ENCODE assay signal across 15 mouse cellular contexts in the genomic region with DNA sequence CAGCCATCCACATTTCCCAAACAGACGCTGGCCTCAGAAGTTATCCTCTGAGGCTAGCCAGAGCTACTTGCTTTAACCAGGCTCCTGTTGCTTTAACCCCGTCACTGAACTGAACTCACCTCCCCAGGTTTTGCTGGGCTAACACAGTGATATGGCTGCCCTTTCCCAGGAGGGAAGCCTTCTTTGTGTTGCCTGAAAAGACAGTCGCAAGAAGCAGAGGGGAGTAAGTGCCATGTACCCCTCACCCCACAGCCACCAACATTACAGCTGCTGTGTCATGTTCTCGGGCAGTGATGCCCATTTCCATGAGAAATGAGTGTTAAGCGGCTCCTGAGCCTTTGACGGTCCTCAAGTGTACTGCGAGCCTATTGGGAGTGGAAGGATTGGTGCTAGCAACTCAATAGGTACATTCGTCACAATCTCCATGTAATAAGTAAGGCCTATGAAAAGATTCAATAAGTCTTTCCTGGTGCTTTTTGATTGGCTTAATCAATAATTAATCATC.
DNase-seq lines count a peak whose midpoint lies in the region; ATAC-seq and TF ChIP-seq lines count a peak whose summit lies in the region.
"Had no signal": no experiment of that assay in that cellular context is flagged by ENCODE, and none has a peak within 500 bp of the region (broad histone marks: within the 10 kb centered on the region; RNA-seq: fewer than 3 reads in every experiment).

No protein-coding gene starts in this region.

- peak overlapping the region; percentile 54 for H3K27ac ChIP-seq in forebrain, embryonic 10.5 days
- no peak overlapping the region; the same call in 1 of the 2 replicates for H3K27ac ChIP-seq in forebrain, embryonic 15.5 days (replicated peaks)
- H3K27ac ChIP-seq in hindbrain, embryonic 12.5 days: no peak overlapping the region
- no peak overlapping the region for H3K27ac ChIP-seq in hindbrain, postnatal 0 days
- H3K27ac ChIP-seq in midbrain, embryonic 14.5 days (replicated peaks; ENCODE audit: low read depth, low read length): peak overlapping the region; percentile 43; the same call in 1 of the 2 replicates
- H3K27ac ChIP-seq: embryonic facial prominence, embryonic 12.5 days; heart, embryonic 13.5 days; kidney, embryonic 15.5 days; left cerebral cortex, adult 2 months; limb, embryonic 13.5 days had no signal

- no peak overlapping the region for H3K4me2 ChIP-seq in forebrain, embryonic 15.5 days (replicated peaks)
- H3K4me2 ChIP-seq in hindbrain, embryonic 12.5 days (replicated peaks): no peak overlapping the region
- H3K4me2 ChIP-seq in hindbrain, postnatal 0 days (ENCODE audit: low read depth, low read length): no peak overlapping the region
- H3K4me2 ChIP-seq in midbrain, embryonic 14.5 days (ENCODE audit: low read length): no peak overlapping the region
- H3K4me2 ChIP-seq: embryonic facial prominence, embryonic 12.5 days; heart, embryonic 13.5 days; kidney, embryonic 15.5 days; limb, embryonic 13.5 days; liver, embryonic 11.5 days had no signal

- no peaks in the 10 kb centered on the region for H3K9me3 ChIP-seq in forebrain, embryonic 10.5 days
- H3K9me3 ChIP-seq in forebrain, embryonic 15.5 days: no peaks in the 10 kb centered on the region
- no peaks in the 10 kb centered on the region for H3K9me3 ChIP-seq in hindbrain, embryonic 12.5 days (replicated peaks)
- H3K9me3 ChIP-seq in hindbrain, postnatal 0 days (ENCODE audit: low read length): no peaks in the 10 kb centered on the region
- no peaks in the 10 kb centered on the region for H3K9me3 ChIP-seq in midbrain, embryonic 14.5 days (ENCODE audit: control insufficient read depth, low read length)
- H3K9me3 ChIP-seq: embryonic facial prominence, embryonic 12.5 days; heart, embryonic 13.5 days; kidney, embryonic 15.5 days; limb, embryonic 13.5 days had no signal

- peaks cover 61% of the 10 kb centered on the region for H3K36me3 ChIP-seq in forebrain, embryonic 10.5 days (replicated peaks)
- H3K36me3 ChIP-seq in forebrain, embryonic 15.5 days: peaks cover 27% of the 10 kb centered on the region
- peaks cover 33% of the 10 kb centered on the region for H3K36me3 ChIP-seq in hindbrain, embryonic 12.5 days
- H3K36me3 ChIP-seq in hindbrain, postnatal 0 days (ENCODE audit: insufficient read depth, low read length): peaks cover 25% of the 10 kb centered on the region
- H3K36me3 ChIP-seq in midbrain, embryonic 14.5 days (ENCODE audit: control insufficient read depth, insufficient read depth, low read length): peaks cover 40% of the 10 kb centered on the region

- DNase-seq in forebrain, embryonic 10.5 days (ENCODE audit: extremely low spot score, low spot score): peak; percentile 25
- DNase-seq in hindbrain, postnatal 0 days (ENCODE audit: low spot score): no peak
- peak; percentile 62 for DNase-seq in brain, embryonic 14.5 days (ENCODE audit: low read depth)
- peak; percentile 42 for DNase-seq in midbrain, embryonic 14.5 days
- DNase-seq in cerebellum, adult 11 months: no peak

- H3K4me3 ChIP-seq in forebrain, embryonic 10.5 days: no peak overlapping the region
- H3K4me3 ChIP-seq in forebrain, embryonic 15.5 days: no peak overlapping the region
- no peak overlapping the region for H3K4me3 ChIP-seq in hindbrain, embryonic 12.5 days
- H3K4me3 ChIP-seq in hindbrain, postnatal 0 days (ENCODE audit: low read length): no peak overlapping the region
- no peak overlapping the region for H3K4me3 ChIP-seq in midbrain, embryonic 14.5 days (replicated peaks; ENCODE audit: low read depth, low read length)
- H3K4me3 ChIP-seq: embryonic facial prominence, embryonic 12.5 days; heart, embryonic 13.5 days; kidney, embryonic 15.5 days; left cerebral cortex, adult 2 months; limb, embryonic 13.5 days had no signal

- TF ChIP-seq CTCF in hindbrain, postnatal 0 days (IDR thresholded peaks at IDR 0.05; ENCODE audit: low read depth): no peak
- TF ChIP-seq CTCF in brain, embryonic 14.5 days (IDR thresholded peaks at IDR 0.05; ENCODE audit: borderline replicate concordance, extremely low read depth, insufficient read depth, insufficient read length): no peak

- H3K4me1 ChIP-seq in forebrain, embryonic 10.5 days: peaks cover 38% of the 10 kb centered on the region
- peaks cover 15% of the 10 kb centered on the region for H3K4me1 ChIP-seq in forebrain, embryonic 15.5 days
- peaks cover 11% of the 10 kb centered on the region; the same call in 1 of the 2 replicates for H3K4me1 ChIP-seq in hindbrain, embryonic 12.5 days
- H3K4me1 ChIP-seq in hindbrain, postnatal 0 days (ENCODE audit: insufficient read depth, low read length): no peaks in the 10 kb centered on the region
- 0 out of 2 replicates have a peak, but pooled peaks cover 7% of the 10 kb centered on the region for H3K4me1 ChIP-seq in midbrain, embryonic 14.5 days (ENCODE audit: control insufficient read depth, insufficient read depth, low read length)
- H3K4me1 ChIP-seq: heart, embryonic 13.5 days; kidney, embryonic 15.5 days had no signal

- ATAC-seq in forebrain, embryonic 15.5 days (replicated peaks): no peak
- peak; percentile 51; the same call in 1 of the 2 replicates for ATAC-seq in hindbrain, embryonic 12.5 days (ENCODE audit: low FRiP score)
- ATAC-seq in hindbrain, postnatal 0 days: no peak
- peak; percentile 41; the same call in 1 of the 2 replicates for ATAC-seq in midbrain, embryonic 14.5 days (ENCODE audit: low FRiP score, low TSS enrichment)
- ATAC-seq in erythroid progenitor cell, adult 5-6 weeks (replicated peaks; ENCODE audit: low FRiP score, poor library complexity, severe bottlenecking): no peak

- TF ChIP-seq POLR2A in brain, embryonic 14.5 days (IDR thresholded peaks at IDR 0.05; ENCODE audit: borderline replicate concordance, extremely low read depth, insufficient read depth, insufficient read length, poor library complexity, severe bottlenecking): no peak

- 32% methylated on average over 8 of the region's 8 CpGs for WGBS in forebrain, embryonic 10.5 days
- 11% methylated on average over 8 of the region's 8 CpGs for WGBS in forebrain, embryonic 15.5 days
- WGBS in hindbrain, embryonic 12.5 days: 61% methylated on average over 8 of the region's 8 CpGs
- 48% methylated on average over 8 of the region's 8 CpGs for WGBS in hindbrain, postnatal 0 days
- 16% methylated on average over 8 of the region's 8 CpGs for WGBS in midbrain, embryonic 14.5 days

- no peak overlapping the region for H3K9ac ChIP-seq in forebrain, embryonic 15.5 days (replicated peaks)
- no peak overlapping the region for H3K9ac ChIP-seq in hindbrain, embryonic 12.5 days
- H3K9ac ChIP-seq in hindbrain, postnatal 0 days (replicated peaks; ENCODE audit: low read length): no peak overlapping the region
- 0 out of 2 replicates have a peak overlapping the region, but pooled peaks have one; percentile 14 for H3K9ac ChIP-seq in midbrain, embryonic 14.5 days (replicated peaks; ENCODE audit: low read length)
- H3K9ac ChIP-seq: embryonic facial prominence, embryonic 12.5 days; heart, embryonic 13.5 days; kidney, embryonic 15.5 days; limb, embryonic 13.5 days had no signal

- H3K27me3 ChIP-seq in forebrain, embryonic 10.5 days (ENCODE audit: poor library complexity, severe bottlenecking): peaks cover 95% of the 10 kb centered on the region
- no peaks in the 10 kb centered on the region for H3K27me3 ChIP-seq in forebrain, embryonic 15.5 days
- no peaks in the 10 kb centered on the region for H3K27me3 ChIP-seq in hindbrain, embryonic 12.5 days
- no peaks in the 10 kb centered on the region for H3K27me3 ChIP-seq in hindbrain, postnatal 0 days (ENCODE audit: insufficient read depth, low read length)
- H3K27me3 ChIP-seq in midbrain, embryonic 14.5 days (ENCODE audit: control insufficient read depth, insufficient read depth, low read length): no peaks in the 10 kb centered on the region
- H3K27me3 ChIP-seq: CH12.LX; embryonic facial prominence, embryonic 12.5 days; heart, embryonic 13.5 days; kidney, embryonic 15.5 days; limb, embryonic 13.5 days had no signal

Comparison
In these comparisons a context has a peak if more than half of its experiments do, and no peak if none do; other contexts are left out.
1. H3K27ac ChIP-seq: peak in forebrain, embryonic 10.5 days (single experiment) and midbrain, embryonic 14.5 days (single experiment); none in forebrain, embryonic 15.5 days (single experiment), hindbrain, embryonic 12.5 days (single experiment) and hindbrain, postnatal 0 days (single experiment).
2. ATAC-seq: peak in hindbrain, embryonic 12.5 days (single experiment) and midbrain, embryonic 14.5 days (single experiment); none in forebrain, embryonic 15.5 days (single experiment), hindbrain, postnatal 0 days (single experiment) and erythroid progenitor cell, adult 5-6 weeks (single experiment).
3. DNase-seq: peak in forebrain, embryonic 10.5 days (single experiment), brain, embryonic 14.5 days (single experiment) and midbrain, embryonic 14.5 days (single experiment); none in hindbrain, postnatal 0 days (single experiment) and cerebellum, adult 11 months (single experiment).